Mouse (Mus musculus): ENCODE results near the gene Cmip. TPM values are rescaled to one million over a fixed set of nuclear protein-coding genes. Genes with fewer than 3 reads are reported as not detected.

The Cmip gene
- polyA plus RNA-seq, 1 experiment = 31.0 TPM

- Histone ChIP-seq H3K4me1 (ENCODE audit: control insufficient read depth, insufficient read depth, low read length) (no peaks in the 10 kb centered on the region), H3K27ac (ENCODE audit: insufficient read depth, low read length) (no peak overlapping the region), H3K4me3 (ENCODE audit: insufficient read depth, low read length) (no peak overlapping the region)
- TF ChIP-seq POLR2A (IDR thresholded peaks at IDR 0.05; ENCODE audit: low read depth, low read length) = no peak
- no peak for TF ChIP-seq CTCF (IDR thresholded peaks at IDR 0.05; ENCODE audit: borderline replicate concordance, insufficient read depth, low read length)
Observed at GRCm38 (mm10) chr8:117436786-117437185, 179.9 kb downstream of the Cmip start.

DNA sequence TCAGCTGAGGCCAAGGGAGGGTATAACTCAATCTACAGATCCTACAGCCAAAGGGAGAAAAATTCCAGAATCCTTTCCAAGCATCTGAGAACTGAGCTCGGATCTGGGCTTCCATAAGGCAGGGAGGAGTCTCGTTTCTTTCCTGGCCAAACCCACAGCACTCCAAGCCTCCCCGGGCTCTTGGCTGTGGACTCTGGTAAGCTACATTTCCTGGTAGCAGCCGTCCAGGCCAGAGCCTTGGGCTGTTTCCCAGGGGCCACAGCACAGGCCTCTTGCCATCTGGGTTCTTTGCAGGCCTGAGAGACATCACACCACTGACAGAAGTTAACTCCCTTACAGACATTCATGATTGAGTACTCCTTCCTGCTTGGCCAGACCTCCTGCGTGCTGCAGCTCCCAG lies 180.8 kb downstream of the Cmip start:
- Histone ChIP-seq H3K4me3 (ENCODE audit: insufficient read depth, low read length) (no peak overlapping the region), H3K27ac (ENCODE audit: insufficient read depth, low read length) (no peak overlapping the region), H3K4me1 (ENCODE audit: control insufficient read depth, insufficient read depth, low read length) (no peaks in the 10 kb centered on the region)
- TF ChIP-seq POLR2A (IDR thresholded peaks at IDR 0.05; ENCODE audit: low read depth, low read length) = no peak
- no peak for TF ChIP-seq CTCF (IDR thresholded peaks at IDR 0.05; ENCODE audit: borderline replicate concordance, insufficient read depth, low read length)

DNA sequence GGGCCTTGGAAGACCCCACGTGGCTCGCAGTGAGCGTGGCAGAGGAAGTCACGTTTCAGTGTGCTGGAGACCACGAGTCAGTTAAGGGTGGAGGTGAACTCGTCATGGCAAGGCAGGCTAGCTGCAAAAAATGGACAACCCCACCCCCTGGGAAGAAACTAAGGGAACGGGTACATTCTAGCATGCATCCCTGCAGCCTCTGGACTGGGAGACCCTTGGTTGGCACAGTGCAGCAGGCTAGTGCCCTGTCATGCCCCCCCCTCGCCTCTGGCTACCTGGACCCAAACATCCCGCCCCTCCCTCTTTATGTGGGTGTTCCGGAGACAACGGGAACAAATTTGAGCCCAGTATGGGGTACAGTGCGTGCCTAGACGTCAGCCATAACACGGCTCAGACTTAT lies 183.5 kb downstream of the Cmip start:
- TF ChIP-seq CTCF (IDR thresholded peaks at IDR 0.05; ENCODE audit: borderline replicate concordance, insufficient read depth, low read length) = no peak
- TF ChIP-seq POLR2A (IDR thresholded peaks at IDR 0.05; ENCODE audit: low read depth, low read length) = no peak
- H3K27ac ChIP-seq (ENCODE audit: insufficient read depth, low read length) = no peak overlapping the region
- no peak overlapping the region for H3K4me3 ChIP-seq (ENCODE audit: insufficient read depth, low read length)
- H3K4me1 ChIP-seq (ENCODE audit: control insufficient read depth, insufficient read depth, low read length) = no peaks in the 10 kb centered on the region

- TF ChIP-seq CTCF (IDR thresholded peaks at IDR 0.05; ENCODE audit: borderline replicate concordance, insufficient read depth, low read length) (no peak), POLR2A (IDR thresholded peaks at IDR 0.05; ENCODE audit: low read depth, low read length) (no peak)
- Histone ChIP-seq H3K4me1 (ENCODE audit: control insufficient read depth, insufficient read depth, low read length) (no peaks in the 10 kb centered on the region), H3K27ac (ENCODE audit: insufficient read depth, low read length) (no peak overlapping the region), H3K4me3 (ENCODE audit: insufficient read depth, low read length) (no peak overlapping the region)
Observed at GRCm38 (mm10) chr8:117440759-117441158, 183.9 kb downstream of the Cmip start.

DNA sequence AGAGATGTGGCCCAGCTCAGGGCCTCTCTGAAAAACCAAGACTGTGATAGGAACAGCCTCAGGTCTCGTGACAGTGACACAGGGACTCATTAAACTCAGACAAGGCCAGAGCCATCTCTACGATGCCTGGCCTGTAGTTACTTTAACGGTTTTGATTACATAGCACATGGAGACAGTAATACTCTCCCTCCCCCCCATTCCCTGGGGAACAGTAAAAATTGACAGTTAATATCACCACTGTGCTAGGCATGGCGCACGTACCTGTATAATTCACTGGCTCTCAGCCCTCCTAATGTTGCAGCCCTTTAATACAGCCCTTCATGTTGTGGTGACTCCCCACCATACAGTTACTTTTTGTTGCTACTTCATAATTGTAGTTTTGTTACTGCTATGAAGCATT lies 188.6 kb downstream of the Cmip start:
- TF ChIP-seq CTCF (IDR thresholded peaks at IDR 0.05; ENCODE audit: borderline replicate concordance, insufficient read depth, low read length) (no peak), POLR2A (IDR thresholded peaks at IDR 0.05; ENCODE audit: low read depth, low read length) (no peak)
- H3K4me3 ChIP-seq (ENCODE audit: insufficient read depth, low read length) = no peak overlapping the region
- no peaks in the 10 kb centered on the region for H3K4me1 ChIP-seq (ENCODE audit: control insufficient read depth, insufficient read depth, low read length)
- no peak overlapping the region for H3K27ac ChIP-seq (ENCODE audit: insufficient read depth, low read length)

DNA sequence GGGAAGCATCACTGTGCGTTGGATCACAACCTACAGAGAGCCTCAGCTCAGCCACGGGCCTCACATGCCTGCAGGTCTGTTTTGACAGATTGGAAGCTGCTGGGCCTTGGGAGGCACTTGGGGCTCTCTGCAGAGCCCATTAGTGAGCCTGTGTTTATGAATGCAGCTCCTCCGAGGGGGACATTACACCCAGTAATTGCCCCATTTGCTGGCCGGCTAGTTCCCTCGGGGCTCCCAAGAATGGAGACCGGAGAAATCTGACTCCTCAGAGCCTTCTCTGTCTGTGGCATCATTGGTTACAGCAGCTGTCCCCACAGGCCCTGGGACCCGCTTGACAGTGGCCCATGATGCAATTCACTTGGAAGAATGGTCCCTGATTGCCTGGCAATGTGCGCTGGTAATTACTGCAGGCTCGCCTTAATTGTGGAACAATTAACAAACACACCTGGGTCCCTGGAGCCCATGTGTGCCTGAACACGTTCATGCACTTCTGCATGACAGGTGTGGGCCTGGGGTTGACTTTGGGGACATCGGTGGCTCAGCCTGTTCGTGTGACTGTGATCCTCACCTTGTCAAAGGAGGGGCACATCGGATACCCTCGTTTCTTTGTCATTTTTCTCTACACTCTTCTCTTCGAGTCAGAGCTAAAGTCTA lies 189.6 kb downstream of the Cmip start:
- Histone ChIP-seq H3K4me1 (ENCODE audit: control insufficient read depth, insufficient read depth, low read length) (no peaks in the 10 kb centered on the region), H3K27ac (ENCODE audit: insufficient read depth, low read length) (no peak overlapping the region), H3K4me3 (ENCODE audit: insufficient read depth, low read length) (no peak overlapping the region)
- TF ChIP-seq CTCF (IDR thresholded peaks at IDR 0.05; ENCODE audit: borderline replicate concordance, insufficient read depth, low read length) (no peak), POLR2A (IDR thresholded peaks at IDR 0.05; ENCODE audit: low read depth, low read length) (no peak)

- no peak for TF ChIP-seq POLR2A (IDR thresholded peaks at IDR 0.05; ENCODE audit: low read depth, low read length)
- TF ChIP-seq CTCF (IDR thresholded peaks at IDR 0.05; ENCODE audit: borderline replicate concordance, insufficient read depth, low read length) = no peak
- Histone ChIP-seq H3K4me1 (ENCODE audit: control insufficient read depth, insufficient read depth, low read length) (0 out of 2 replicates have a peak, but pooled peaks cover 6% of the 10 kb centered on the region), H3K4me3 (ENCODE audit: insufficient read depth, low read length) (no peak overlapping the region), H3K27ac (ENCODE audit: insufficient read depth, low read length) (no peak overlapping the region)
Observed at GRCm38 (mm10) chr8:117451072-117451471, 194.2 kb downstream of the Cmip start.

DNA sequence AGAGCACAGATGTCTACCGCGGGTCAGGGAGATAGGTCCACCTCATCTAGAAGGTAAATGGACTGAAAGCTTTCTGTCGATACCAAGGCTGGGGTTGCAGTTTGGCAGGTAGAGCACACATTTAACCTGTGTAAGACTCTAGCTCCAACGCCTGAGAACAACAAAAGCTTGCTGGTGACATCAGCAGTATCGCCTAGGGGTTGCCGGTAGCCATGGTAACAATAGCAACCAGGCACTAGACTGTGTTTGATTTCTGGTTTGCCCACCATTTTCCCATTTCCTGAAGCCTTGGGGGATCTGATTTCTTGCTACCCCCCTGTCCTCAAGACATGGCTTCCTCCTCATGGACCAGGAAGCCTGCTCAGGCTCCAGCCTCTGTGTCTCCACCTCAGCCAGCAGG lies 197.1 kb downstream of the Cmip start:
- no peak overlapping the region for H3K27ac ChIP-seq (ENCODE audit: insufficient read depth, low read length)
- H3K4me1 ChIP-seq (ENCODE audit: control insufficient read depth, insufficient read depth, low read length) = 0 out of 2 replicates have a peak, but pooled peaks cover 6% of the 10 kb centered on the region
- H3K4me3 ChIP-seq (ENCODE audit: insufficient read depth, low read length) = no peak overlapping the region
- TF ChIP-seq CTCF (IDR thresholded peaks at IDR 0.05; ENCODE audit: borderline replicate concordance, insufficient read depth, low read length) = no peak

DNA sequence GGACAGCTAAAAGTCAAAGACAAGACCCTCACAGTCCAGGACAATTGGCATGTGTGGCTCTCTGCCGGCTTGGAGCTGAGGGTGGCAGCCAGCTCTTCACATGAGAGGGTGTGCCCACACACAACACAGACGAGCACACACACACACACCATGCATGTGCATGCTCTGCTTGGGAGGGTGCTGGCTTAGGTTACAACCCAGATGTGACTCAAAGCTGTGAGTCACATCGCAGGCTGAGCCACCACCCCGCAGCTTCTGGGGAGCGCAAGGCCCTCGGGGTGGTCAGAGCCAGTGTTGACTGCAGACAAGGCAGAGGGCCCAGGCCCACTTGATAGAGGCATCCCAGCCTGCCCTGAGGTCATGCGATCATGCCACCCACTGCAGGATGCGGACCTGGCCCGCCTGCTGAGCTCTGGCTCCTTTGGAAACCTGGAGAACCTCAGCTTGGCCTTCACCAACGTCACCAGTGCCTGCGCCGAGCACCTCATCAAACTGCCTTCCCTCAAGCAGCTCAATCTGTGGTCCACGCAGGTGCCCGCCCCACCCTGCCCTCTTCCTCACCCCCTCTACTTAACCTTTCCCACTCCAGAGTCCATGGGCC lies 197.8 kb downstream of the Cmip start:
- H3K4me3 ChIP-seq (ENCODE audit: insufficient read depth, low read length) = no peak overlapping the region
- no peak for TF ChIP-seq CTCF (IDR thresholded peaks at IDR 0.05; ENCODE audit: borderline replicate concordance, insufficient read depth, low read length)
- no peak overlapping the region for H3K27ac ChIP-seq (ENCODE audit: insufficient read depth, low read length)
- 0 out of 2 replicates have a peak, but pooled peaks cover 6% of the 10 kb centered on the region for H3K4me1 ChIP-seq (ENCODE audit: control insufficient read depth, insufficient read depth, low read length)

DNA sequence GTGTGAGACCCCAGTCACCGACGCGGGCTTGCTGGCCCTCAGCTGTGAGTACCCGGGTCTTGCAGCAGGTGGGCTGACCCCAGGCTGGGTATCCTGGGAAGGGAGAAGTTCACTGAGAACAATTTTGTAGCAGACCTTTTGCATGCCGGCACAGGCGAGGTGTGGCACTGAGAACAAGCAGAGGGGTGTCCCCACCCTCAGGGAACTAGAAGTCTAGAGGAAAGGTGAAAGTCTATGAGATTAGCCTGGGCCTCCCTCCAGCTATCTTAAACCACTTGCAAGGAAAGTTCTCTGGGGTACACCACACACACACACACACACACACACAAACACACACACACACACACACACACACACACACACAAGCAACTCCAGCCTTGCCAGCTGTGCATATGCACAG lies 198.8 kb downstream of the Cmip start:
- TF ChIP-seq CTCF (IDR thresholded peaks at IDR 0.05; ENCODE audit: borderline replicate concordance, insufficient read depth, low read length) = no peak
- TF ChIP-seq POLR2A (IDR thresholded peaks at IDR 0.05; ENCODE audit: low read depth, low read length) = no peak
- Histone ChIP-seq H3K4me3 (ENCODE audit: insufficient read depth, low read length) (no peak overlapping the region), H3K27ac (ENCODE audit: insufficient read depth, low read length) (no peak overlapping the region), H3K4me1 (ENCODE audit: control insufficient read depth, insufficient read depth, low read length) (0 out of 2 replicates have a peak, but pooled peaks cover 6% of the 10 kb centered on the region)
